In the genomic region with DNA sequence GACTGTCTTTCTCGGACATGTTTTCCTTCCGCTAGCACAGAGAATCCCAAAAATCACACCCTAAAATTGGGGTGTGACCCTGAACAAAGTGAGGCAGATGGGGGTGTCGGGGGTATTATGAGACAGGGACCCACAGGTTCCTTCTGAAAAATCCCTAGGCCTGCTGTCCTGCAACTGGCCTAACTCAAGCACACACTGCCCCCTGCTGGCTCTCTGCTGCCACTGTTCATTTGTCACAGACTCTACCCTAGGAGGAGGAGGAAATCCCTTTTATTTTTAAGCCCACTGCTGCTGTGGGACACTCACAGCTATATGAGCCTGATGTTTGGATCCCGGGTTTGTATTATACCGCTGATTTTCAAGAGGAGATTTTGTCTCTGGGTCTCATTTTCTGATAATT, we compare ENCODE assay signal across 9 mouse cellular contexts. TPM values are rescaled to one million over a fixed set of nuclear protein-coding genes. Genes with fewer than 3 reads are reported as not detected.
DNase-seq lines count a peak whose midpoint lies in the region; ATAC-seq and TF ChIP-seq lines count a peak whose summit lies in the region.
"Had no signal": no experiment of that assay in that cellular context is flagged by ENCODE, and none has a peak within 500 bp of the region (broad histone marks: within the 10 kb centered on the region; RNA-seq: fewer than 3 reads in every experiment).

No protein-coding gene starts in this region.

- H3K27ac ChIP-seq in hindbrain, postnatal 0 days, result no peak overlapping the region
- H3K27ac ChIP-seq: liver, embryonic 15.5 days had no signal

- peaks cover 4% of the 10 kb centered on the region for H3K9me3 ChIP-seq in hindbrain, postnatal 0 days (ENCODE audit: low read length)
- H3K9me3 ChIP-seq: liver, embryonic 15.5 days had no signal

- peaks cover 5% of the 10 kb centered on the region; the same call in 1 of the 2 replicates for H3K36me3 ChIP-seq in hindbrain, postnatal 0 days (ENCODE audit: insufficient read depth, low read length)
- H3K36me3 ChIP-seq: liver, embryonic 15.5 days had no signal

- H3K27me3 ChIP-seq in hindbrain, postnatal 0 days (ENCODE audit: insufficient read depth, low read length), result no peaks in the 10 kb centered on the region
- H3K27me3 ChIP-seq: liver, embryonic 15.5 days had no signal

- peak; percentile 88 for DNase-seq in NIH3T3 (ENCODE audit: low read depth)
- DNase-seq in cerebellum, adult 8-10 months, result peak; percentile 43
- DNase-seq in hindbrain, postnatal 0 days (ENCODE audit: low spot score), result peak; percentile 87
- peak; percentile 70 to 71 for DNase-seq in layer of hippocampus, postnatal 36 days
- DNase-seq in lung, postnatal 36 days, result peak; percentile 86
- peak; percentile 54 for DNase-seq in retina, postnatal 7 days (ENCODE audit: low read depth, low spot score)
- DNase-seq in urinary bladder, postnatal 10 days (ENCODE audit: low spot score), result peak; percentile 43

- ATAC-seq in frontal cortex, adult (ENCODE audit: low TSS enrichment), result peak; percentile 62
- ATAC-seq in hindbrain, postnatal 0 days, result peak; percentile 72

- no peak overlapping the region for H3K9ac ChIP-seq in hindbrain, postnatal 0 days (replicated peaks; ENCODE audit: low read length)
- H3K9ac ChIP-seq: liver, embryonic 15.5 days had no signal

- H3K4me1 ChIP-seq in hindbrain, postnatal 0 days (ENCODE audit: insufficient read depth, low read length), result no peaks in the 10 kb centered on the region
- H3K4me1 ChIP-seq: liver, embryonic 15.5 days had no signal

- no peak overlapping the region for H3K4me3 ChIP-seq in hindbrain, postnatal 0 days (ENCODE audit: low read length)
- H3K4me3 ChIP-seq: liver, embryonic 15.5 days had no signal

- H3K4me2 ChIP-seq in hindbrain, postnatal 0 days (ENCODE audit: low read depth, low read length), result no peak overlapping the region
- H3K4me2 ChIP-seq: liver, embryonic 15.5 days had no signal

- WGBS in hindbrain, postnatal 0 days, result 40% methylated on average over 5 of the region's 5 CpGs

- peak; percentile 90 for TF ChIP-seq CTCF in hindbrain, postnatal 0 days (IDR thresholded peaks at IDR 0.05; ENCODE audit: low read depth)

RNA-seq across cellular contexts. Expression of gene Tk2, which starts 28.6 kb away (rescaled TPM):
- total RNA-seq in hindbrain, postnatal 0 days (2014; rRNA removed), result 46.7 and 50.9 TPM in 2 replicates
- 44.4 and 45.1 TPM in 2 replicates for polyA plus RNA-seq in hindbrain, postnatal 0 days (2015; fragmentation: Nextera tagmentation; extraction: Ambion mirVana)
- 10 to 100 TPM; 35.5 to 38.6 TPM for total RNA-seq in layer of hippocampus, postnatal 36 days (2021)

RNA-seq across cellular contexts. Expression of gene Cklf, which starts 30.9 kb away (rescaled TPM):
- total RNA-seq in hindbrain, postnatal 0 days (2014; rRNA removed), result 31.6 and 33.6 TPM in 2 replicates
- polyA plus RNA-seq in hindbrain, postnatal 0 days (2015; fragmentation: Nextera tagmentation; extraction: Ambion mirVana), result 34.1 and 34.3 TPM in 2 replicates
- 1 to 10 TPM; 5.8 to 8.0 TPM for total RNA-seq in layer of hippocampus, postnatal 36 days (2021)

RNA-seq across cellular contexts. Expression of gene Bean1, which starts 49.6 kb away (rescaled TPM):
- total RNA-seq in hindbrain, postnatal 0 days (2014; rRNA removed), result 32.5 and 33.3 TPM in 2 replicates
- polyA plus RNA-seq in hindbrain, postnatal 0 days (2015; fragmentation: Nextera tagmentation; extraction: Ambion mirVana), result 8.3 and 9.2 TPM in 2 replicates
- 1 to 10 TPM; 5.7 to 5.8 TPM for total RNA-seq in layer of hippocampus, postnatal 36 days (2021)
